Mouse (Mus musculus) common myeloid progenitor, adult 5-6 weeks (primary cell): ENCODE measurements around the gene Fez2. TPM values are rescaled to one million over a fixed set of nuclear protein-coding genes. Genes with fewer than 3 reads are reported as not detected.

ENCODE experiments used
- ATAC-seq: replicated peaks from 2 replicates; pipeline ENCODE4 v1.8.0; 2016; ENCODE audit warnings: low read depth, mild to moderate bottlenecking, moderate TSS enrichment, inconsistent platforms; ENCODE audit not compliant: poor library complexity, severe bottlenecking
- total RNA-seq: library from RNA; stranded (forward); fragments of 200-1000, 187-1606 nt; gene quantifications from 2 replicates; pipeline ENCODE4 v1.2.3, GENCODE M21; 2017

Fez2 gene
- total RNA-seq: 13.0 and 16.3 TPM in 2 replicates

DNA sequence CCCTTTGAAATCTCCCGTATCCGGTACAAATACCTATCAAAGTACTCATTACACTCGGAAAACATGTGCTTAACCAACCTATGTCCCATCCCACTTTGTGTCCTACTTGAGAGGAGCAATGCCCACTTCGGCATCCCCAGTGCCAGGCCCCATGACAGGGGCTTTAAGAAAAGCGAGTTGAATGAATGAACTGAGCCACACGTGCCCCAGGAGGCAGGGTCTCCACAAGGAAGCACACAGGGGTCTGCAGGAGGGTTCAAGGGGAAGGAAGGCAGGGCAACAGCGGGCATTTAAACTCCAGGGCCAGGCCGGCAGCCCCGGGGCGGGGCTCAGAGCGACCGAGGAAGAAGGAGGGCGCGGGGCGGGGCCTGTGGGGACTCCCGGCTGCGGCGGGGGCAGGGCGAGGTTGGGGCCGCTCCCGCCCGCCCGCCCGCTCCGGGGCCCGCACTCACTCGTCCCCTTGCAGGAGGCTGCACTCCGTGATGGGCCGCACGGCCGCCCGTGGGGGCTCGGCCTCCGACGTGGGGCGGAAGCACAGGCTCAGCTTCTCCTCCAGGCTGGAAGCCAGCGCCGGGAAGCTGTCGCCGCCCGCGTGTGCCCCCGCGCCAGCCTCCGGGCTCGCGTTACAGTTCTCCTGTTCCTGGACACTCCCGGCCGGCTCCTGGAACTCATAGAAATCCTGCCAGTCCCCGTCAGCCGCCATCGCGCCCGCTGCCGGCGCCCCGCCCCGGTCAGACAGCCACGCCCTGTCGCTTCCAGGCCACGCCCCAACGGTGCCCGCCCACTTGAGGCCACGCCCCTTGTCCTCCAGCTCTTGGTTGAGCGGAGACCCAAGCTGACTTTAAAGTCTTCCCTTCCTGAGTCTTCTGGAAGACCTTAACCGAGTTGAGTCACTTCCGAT is at the start of gene Fez2:
Gene Fez2, minus strand, starts transcription at position 772 of the 901 bp plus-strand sequence.
- peak; percentile 87 for ATAC-seq

DNA sequence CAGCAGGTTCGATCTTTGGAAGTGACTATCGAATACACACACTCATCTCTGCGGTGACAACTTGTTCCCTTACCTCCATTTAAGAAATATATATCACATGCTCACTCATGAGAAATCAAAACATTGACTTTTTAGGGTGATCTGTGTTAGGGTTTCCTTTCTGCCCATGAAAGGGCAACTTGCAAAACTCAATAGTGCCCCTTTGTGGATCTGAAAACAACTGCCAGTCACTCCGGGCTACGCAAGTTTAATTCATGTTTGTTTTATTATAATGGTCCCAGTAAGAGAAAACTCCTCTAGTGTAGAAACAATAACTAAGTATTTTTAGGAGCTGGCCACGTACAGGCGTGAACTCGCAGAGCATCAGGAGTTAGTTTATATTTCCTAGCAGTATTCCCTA is 47.5 kb upstream of the Fez2 start:
- ATAC-seq: no peak

DNA sequence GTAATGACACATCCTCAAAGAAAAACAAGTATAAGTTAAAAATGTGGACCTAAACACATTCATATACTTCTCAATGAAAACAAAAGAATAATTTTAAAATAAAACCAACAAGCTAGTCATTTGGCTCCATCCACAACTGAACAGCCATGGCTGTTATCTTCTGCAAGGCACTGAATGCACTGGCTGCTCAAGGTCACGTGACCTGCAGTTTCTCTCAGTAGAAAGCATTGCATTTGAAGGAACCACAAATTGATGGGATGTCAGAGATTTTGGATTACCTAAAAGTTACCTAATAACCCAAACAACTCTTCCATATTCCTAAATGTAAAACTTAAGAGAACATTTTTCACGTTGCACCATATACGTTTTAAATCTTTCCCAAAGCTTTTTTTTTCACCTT is 47.1 kb upstream of the Fez2 start:
- ATAC-seq: no peak

DNA sequence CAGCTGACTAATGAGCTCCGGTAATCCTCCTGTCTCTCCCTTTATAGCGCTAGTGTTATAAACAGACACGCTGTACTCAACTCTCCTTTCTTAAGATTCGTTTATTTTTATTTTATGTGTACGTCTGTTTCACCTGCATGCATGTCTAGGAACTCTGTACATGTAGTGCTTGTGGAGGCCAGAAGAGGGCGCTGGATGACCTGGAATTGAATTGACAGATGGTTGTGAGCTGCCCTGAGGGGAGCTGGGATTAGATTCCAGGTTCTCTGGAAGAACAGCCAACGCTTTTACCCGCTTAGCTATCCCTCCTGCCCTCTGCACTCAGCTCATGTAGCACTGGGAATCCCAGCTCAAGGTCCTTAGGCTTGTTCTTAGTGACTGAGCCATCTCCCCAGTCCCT is 42.2 kb upstream of the Fez2 start:
- no peak for ATAC-seq

DNA sequence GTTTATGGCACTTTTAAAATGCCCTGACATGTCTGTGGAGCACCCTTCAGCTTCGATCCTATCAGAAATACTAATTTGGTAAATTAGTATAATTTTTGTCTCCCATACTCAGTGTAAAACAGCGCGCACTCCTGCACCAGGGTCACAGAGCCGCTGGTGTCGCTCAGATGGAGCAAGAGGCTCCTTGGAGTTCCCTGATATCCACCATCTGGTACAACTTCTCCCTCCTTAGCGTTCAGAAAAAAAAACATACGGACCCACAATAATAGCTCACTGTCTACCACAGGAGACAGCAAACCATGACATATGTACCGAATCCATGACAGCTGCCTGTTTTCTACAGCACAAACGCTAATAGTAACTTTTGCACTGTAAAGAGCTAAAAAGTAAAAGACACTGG is 37.6 kb upstream of the Fez2 start:
- no peak for ATAC-seq

DNA sequence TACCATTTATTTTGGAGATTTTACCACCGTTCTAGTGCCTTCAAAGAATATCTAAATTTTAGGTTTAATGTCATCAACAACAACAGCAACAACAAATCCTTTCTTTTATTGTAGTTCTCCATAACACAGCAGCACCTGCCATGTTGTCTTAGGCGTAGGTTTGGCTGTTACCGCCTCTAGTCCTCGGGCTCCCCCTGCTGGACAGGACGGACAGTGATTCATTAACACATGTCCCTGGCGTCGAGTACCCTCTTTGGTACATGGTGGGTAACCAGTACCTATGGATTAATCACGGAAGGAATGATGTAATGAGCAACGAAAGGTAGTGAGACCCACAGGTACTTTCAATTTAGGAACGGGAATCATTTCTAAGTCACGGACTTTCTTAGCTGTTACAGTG is 37.2 kb upstream of the Fez2 start:
- peak; percentile 88 for ATAC-seq

DNA sequence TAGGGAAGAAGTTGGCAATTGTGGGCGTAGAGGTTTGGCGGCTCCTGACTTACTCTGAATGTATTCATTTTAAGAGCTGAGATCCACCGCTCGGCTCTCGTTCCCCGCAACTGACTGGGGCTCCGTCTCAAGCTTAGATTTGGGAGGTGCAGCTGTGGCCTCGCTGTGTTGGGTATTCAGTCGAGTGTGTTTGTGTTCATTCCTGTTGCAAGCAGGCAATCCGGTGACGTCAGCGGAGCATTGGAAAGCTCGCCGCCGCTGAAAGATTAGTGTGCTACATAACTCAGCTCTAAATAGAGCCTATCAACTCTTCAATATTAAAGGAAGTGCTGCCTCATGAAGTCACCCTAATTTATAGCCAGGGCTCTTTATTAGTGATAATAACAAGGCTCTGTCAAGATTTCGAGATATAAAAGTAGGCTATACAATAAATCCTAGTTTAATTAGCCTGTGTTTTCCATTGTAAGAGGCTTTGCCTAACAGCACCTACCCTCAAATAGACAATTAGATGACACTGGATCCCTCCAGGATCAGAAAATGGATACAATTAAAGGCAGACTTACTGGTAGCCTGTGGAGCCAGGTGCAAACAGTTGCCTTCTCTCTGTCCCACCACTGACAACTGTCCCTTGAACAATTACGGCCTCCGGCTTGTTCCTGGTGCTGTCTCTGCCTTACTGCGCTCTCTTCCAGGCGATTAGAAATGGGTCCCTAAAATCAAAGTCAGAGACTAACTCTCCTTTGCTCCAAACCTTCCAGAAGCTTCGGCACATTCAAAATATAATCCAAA is 36.4 kb upstream of the Fez2 start:
- ATAC-seq: no peak

DNA sequence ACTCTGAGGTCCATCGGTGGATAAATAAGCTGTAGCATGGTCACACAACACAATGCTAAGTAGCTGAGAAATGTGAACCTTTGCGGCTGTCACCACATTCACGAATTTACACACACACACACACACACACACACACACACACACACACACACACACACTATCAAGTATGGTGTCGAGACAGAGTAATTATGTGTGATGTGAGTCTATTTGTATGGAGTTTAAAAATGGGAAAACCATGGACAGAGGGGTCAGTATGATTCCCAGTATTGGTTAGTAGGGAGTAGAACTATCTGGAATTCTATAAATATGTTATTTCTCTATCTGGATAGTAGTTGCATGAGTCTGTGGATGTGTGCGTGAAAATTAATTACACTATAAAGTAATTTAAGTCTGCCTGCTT is 35.6 kb upstream of the Fez2 start:
- ATAC-seq: no peak

DNA sequence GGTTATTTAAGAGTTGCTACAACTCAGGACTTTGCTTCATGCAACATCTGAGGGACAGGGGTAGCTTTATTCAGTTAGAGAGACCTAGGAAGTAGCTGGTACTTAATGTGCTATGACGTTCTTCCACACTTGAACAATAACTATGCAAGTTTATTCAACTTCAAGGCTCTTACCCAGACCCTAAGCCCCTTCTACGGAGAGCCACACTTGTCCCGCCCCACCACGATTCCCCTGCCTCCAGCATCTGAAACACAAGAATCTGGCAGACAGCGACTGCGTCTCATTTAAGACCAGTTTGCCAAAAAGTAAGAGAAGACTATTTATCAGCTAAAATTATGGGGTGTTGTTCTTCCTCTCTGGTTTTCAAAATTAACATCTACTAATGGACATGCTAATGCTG is 33.9 kb upstream of the Fez2 start:
- ATAC-seq: no peak

DNA sequence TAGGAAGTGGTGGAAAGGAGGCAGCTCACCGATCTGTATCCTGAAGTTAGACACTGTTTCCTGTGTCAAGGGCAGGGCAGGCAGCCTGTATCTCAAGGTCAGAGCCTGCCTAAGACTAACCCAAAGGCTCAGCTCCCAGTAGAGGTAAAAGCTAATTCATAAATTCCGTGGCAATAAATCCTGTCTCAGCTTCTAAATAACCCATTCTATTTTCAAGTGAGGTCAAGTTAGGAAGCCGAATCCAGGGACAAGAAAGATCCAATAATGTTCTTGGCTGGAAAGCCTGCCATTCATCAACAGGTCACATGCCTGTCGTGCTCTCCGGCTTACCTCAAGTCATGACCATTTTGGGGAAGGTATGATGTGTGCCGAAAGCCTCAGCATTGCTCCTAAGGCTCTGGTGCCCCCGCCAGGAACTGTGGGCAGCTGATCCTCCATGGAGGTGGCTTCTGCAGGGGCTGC is 33.4 kb upstream of the Fez2 start:
- peak; percentile 79 for ATAC-seq

DNA sequence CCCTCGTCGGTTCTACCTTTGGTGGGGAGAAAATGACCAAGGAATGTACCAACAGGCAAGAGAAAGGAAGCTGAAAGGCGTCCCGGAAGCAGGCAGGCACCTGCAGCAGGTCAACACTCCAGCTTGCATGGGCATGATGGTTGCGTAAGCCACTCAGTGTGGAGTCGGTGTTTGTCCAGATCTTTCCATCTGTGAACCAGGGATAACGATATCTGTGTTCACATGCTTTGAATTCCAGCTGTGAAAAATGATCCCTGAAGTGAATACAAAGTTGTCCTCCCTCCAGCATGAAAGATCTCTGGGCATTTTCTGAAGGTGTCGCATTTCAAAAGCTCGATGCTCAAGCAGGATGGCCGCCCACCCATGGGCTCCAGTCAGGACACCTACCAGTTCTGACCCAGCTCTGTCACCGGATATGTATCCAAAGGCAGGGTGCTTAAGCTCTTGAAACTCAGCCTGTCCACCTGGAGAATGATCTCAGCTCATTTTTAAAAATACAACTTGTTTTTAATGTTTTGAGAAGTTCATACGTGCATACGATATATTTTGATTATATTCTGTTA is 31.8 kb upstream of the Fez2 start:
- no peak for ATAC-seq

DNA sequence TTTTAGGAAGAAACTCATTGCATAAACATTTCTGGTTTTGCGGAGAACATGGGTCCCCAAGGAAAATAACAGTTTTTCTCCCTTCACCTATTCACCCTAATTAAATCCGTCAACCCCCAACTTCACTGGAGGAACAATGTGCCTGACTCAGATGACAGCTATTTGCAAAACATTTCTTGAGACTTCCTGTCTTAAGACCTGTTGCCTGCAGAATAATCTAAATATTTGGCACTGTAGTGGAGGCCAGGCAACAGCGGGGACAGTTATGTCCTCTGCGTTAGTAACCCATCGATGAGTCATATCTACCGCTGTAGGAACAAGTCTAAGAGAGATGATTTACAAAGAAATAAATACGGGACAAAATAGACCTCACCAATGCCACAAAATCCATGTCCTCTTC is 26.9 kb upstream of the Fez2 start:
- ATAC-seq: no peak

DNA sequence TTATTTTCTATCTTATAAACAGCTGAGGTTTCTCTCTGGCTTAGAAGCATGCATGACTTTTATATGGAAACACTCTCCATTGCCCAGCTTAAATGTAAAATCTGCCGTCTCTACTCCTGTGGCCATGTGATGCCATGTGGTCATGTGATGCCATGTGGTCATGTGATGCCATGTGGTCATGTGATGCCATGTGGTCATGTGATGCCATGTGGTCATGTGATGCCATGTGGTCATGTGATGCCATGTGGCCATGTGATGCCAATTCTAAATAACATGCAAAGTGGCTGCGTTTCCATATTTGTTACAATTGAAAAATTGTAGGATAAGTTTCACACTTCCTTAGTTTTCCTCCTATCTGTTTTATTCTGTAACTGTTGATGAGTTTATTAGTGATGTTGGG is 22.8 kb upstream of the Fez2 start:
- no peak for ATAC-seq

DNA sequence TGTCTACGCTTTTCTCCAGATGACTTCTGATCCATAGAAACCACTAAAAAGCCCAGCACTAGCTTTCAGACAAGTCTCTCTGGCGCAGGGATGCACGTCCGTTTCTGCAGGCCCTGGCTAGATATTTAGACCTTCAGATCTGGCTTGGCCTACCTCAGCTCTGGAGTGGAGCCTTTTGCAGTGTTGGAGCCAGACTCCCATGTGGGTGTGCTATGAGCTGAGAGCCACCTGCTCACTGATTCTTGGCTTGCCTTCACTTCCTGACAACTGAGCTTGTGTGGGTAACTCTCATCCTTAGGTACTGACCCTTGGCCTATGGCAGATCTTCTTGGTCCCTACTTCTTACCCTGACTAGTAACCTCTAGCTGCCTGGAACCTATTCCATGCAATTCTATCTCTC is 19.2 kb upstream of the Fez2 start:
- no peak for ATAC-seq

DNA sequence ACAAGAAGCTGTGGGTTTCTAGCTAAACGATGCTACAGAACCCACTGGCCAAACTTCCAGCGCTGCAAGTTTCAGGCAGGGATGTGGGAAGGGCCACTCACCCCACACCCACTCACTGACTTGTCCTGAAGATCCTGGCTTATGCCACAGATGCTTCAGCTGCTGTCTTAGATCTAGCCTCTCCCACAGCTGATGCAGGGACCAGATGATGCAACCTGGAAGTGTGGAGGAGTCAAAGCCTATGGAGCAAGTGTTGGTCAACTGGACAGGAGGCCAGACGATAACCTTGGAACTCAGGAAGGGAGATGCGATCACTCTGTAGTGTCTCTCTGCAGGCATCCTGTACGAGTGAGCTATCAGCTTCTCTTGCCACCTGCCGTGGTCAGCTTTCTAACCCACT is 17.7 kb upstream of the Fez2 start:
- ATAC-seq: no peak

DNA sequence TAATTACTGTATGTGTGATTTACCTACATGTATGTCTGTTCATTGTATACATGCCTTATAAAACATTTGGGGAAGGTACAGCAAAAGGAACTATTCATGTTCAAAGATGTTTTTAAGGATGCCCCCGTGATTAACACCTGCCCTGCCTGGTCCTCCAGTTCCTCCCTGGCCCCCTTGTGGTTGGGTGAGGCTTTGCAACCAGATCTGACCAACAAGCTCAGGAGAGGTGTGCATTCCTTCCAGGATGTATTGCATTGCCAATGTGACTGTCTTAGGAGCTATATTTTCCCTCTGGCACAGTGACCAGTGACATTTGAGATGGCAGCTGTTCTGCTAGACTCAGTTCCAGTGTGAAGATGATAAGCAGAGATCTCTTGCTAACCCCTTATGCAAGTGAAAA is 16.8 kb upstream of the Fez2 start:
- peak; percentile 86 for ATAC-seq

DNA sequence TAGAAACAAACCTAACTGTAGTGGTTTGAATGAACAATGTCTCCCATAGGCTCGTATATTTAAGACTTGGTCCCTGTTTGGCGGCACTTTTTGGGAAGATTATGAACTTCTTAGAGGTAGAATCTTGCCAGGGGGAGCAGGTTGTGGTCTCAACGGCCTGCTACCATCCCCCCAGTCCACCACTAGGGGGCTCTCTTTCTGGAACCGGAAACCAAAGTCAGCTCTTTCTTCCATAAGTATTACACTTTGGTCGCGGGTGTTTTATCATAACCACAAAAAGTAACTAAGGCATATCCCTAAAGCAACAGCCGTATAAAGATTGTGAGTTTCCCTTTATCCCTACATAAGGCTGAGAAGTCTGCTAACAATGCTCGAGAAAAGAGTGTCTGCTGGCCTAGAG is 12.4 kb upstream of the Fez2 start:
- ATAC-seq: peak; percentile 70

DNA sequence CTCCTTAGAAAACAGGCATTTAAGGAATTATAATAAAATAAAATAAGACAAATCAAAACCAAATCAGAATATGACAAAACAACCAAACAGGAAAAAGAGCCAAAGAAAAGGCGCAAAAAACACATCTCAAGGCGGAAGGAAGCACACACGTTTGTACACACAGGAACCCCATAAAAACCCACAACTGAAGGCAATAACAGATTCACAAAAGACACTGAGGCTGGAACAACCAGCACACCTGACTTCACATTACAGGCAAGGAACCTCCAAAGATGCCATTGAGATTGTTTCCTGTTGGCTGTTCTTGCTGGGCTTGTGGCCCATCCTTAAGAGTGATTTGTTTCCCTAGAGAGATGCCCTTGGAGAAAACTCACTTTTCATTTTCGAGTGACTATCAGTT is 11.1 kb upstream of the Fez2 start:
- no peak for ATAC-seq

DNA sequence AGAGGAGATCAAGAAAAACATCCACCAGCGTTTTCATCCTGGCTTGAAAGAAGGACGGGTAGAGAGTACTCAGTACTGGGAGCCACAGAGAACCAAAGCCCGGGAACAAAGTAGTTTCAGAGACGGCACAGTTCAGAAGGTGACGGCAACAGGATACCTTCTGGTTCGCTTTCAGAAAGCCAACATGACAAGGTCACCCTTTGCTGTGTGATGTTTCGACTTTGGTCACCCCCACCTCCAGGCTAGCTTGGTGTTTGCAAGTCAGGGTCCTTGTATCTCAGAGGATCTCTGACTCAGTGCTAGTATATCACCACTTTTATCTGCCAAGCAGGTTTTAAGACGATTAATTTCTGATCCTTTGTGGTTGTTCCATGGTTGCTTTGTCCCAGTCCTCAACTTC is 7.1 kb upstream of the Fez2 start:
- no peak for ATAC-seq

DNA sequence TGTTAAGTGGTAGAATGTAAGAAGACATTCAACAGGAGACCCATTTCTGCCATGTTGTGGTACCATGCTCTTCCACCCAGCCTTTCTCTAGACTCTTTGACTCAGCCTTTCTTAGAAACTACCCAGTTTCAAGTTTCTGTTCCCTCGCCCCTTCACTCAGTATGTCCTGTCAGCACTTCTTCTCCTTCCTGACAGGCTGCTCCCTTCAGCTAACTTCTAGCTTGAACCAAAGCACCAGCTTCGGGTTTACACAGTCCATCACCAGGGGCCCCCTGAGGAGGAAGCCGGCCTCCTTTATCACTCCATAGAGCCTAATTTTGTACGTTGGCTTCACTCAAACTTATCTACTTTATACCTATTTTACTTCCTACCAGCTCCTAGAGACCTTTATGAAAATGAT is 1.3 kb upstream of the Fez2 start:
- ATAC-seq: no peak

DNA sequence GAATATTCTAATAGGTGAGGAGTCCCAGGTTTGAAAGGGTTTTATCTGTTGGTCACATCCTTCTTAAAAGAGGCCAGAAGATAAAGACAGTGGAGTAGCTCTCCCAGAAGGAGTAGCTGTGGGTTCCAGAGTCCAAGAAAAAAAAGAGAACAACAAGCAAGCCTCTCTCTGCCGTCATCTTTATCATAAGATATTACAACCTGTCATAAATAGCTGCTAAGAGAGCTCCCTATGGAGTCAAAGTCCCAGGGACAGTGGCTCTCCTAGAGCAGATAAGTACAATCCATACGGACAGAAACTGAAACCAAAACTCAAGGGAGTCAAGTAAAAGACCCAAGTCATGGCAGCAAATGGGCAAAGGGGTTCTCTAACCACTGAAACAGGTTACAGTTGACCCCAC is 2.7 kb downstream of the Fez2 start:
- no peak for ATAC-seq
